Mouse (Mus musculus) cortical plate, adult 2 months (tissue): Measurements from ENCODE around the gene Hebp1. TPM values are rescaled to one million over a fixed set of nuclear protein-coding genes. Genes with fewer than 3 reads are reported as not detected.

Source experiments
- H3K27ac ChIP-seq: fragments of 200-500 bp; 2 replicates; pipeline ENCODE4 v1.5.1; 2012; ENCODE audit warnings: low read length, control low read depth, inconsistent platforms; ENCODE audit not compliant: insufficient read depth
- H3K4me1 ChIP-seq: fragments of 200-500 bp; 2 replicates; pipeline ENCODE4 v1.6.1; 2011; ENCODE audit warnings: low read length; ENCODE audit not compliant: control insufficient read depth, insufficient read depth
- H3K4me3 ChIP-seq: fragments of 200-500 bp; 2 replicates; pipeline ENCODE4 v1.5.1; 2011; ENCODE audit warnings: mild to moderate bottlenecking, low read length, control low read depth; ENCODE audit not compliant: insufficient read depth
- CTCF ChIP-seq: fragments of 200-500 bp; IDR thresholded peaks from 2 replicates; pipeline ENCODE4 v1.5.1; 2011; ENCODE audit warnings: mild to moderate bottlenecking, control low read depth, low read length; ENCODE audit not compliant: insufficient read depth; ENCODE audit errors: extremely low read depth
- POLR2A ChIP-seq: fragments of 200-500 bp; IDR thresholded peaks from 2 replicates; pipeline ENCODE4 v1.6.1; 2011; ENCODE audit warnings: mild to moderate bottlenecking, low read length, control low read depth; ENCODE audit not compliant: insufficient read depth; ENCODE audit errors: extremely low read depth
- polyA plus RNA-seq: library from polyadenylated mRNA; depleted of rRNA; stranded (reverse); fragments of >200 nt; gene quantifications from 2 replicates; pipeline ENCODE4 v1.2.3, GENCODE M21; 2012; rRNA removed

Hebp1 gene
- polyA plus RNA-seq, 1 experiment = 40.2 TPM

GRCm38 (mm10) chr6:135112411-135113113 is 85.3 kb downstream of the Hebp1 start:
- Histone ChIP-seq H3K27ac (no peak overlapping the region), H3K4me1 (no peaks in the 10 kb centered on the region), H3K4me3 (no peak overlapping the region)
- TF ChIP-seq POLR2A = no peak

- Histone ChIP-seq H3K4me1 (no peaks in the 10 kb centered on the region), H3K27ac (no peak overlapping the region), H3K4me3 (no peak overlapping the region)
- TF ChIP-seq POLR2A (no peak), CTCF (no peak)
Observed at GRCm38 (mm10) chr6:135107014-135107413, 90.8 kb downstream of the Hebp1 start.

DNA sequence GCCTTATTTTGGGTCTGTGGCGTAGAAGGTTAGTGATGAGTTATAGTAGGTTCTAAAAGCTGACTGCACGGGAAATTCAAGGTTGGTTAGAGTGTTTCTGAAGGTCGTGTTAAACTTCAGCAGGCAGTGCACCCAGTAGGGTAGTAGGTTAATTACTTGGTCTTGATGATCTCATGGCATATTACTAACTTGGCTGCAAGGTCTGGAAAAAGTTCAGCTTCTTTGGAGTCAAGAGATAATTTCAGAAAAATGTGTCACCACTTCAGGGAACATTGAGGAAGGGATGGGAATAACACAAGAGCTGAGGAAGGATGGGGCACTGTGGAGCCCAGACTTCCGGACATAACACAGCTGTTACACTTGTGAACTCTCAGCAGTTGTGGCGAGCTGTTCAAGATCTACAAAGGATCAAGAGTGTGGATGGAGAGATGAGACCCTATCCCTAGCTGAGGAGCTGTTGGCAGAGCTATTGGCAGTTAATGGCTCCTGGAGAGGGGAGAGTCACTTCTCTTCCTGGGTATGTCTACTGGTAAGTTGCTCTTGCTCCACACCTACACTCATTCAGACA is 95.0 kb downstream of the Hebp1 start:
- H3K27ac ChIP-seq = no peak overlapping the region
- TF ChIP-seq CTCF (no peak), POLR2A (no peak)

DNA sequence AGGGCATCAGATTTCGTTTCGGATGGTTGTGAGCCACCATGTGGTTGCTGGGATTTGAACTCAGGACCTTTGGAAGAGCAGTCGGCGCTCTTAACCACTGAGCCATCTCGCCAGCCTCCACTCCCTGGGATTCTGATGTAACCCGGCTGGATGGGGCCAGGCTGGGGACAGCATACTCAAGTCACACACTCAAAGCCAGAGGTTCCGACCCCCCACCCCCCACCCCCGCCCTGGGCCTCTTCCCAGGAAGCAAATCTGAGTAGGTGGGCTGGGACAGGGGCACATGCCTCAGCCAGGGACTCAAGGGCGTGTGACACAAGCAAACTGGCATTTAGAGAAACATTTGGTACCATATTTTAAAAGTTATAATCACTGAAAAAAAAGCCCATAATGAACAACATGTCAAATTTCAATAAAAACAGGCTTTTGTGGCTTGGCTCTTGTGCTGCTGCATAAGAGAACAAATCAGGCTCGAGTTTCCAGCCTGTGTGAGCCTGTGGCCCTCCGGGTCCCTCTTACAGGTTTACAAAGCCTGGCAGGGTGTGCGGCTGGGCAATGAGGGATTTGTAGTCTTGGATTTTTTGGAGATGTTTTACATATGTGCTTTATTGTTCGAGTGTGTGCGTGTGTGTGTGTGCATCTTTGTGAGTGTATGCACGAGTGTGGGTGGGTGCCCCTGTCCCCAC is 96.9 kb downstream of the Hebp1 start:
- no peak for TF ChIP-seq CTCF
- TF ChIP-seq POLR2A = no peak
- H3K27ac ChIP-seq = no peak overlapping the region
- H3K4me1 ChIP-seq = no peaks in the 10 kb centered on the region
- no peak overlapping the region for H3K4me3 ChIP-seq

More for the DNA sequence above, 95.0 kb downstream of the Hebp1 start:
- H3K4me3 ChIP-seq = no peak overlapping the region
- H3K4me1 ChIP-seq = no peaks in the 10 kb centered on the region

DNA sequence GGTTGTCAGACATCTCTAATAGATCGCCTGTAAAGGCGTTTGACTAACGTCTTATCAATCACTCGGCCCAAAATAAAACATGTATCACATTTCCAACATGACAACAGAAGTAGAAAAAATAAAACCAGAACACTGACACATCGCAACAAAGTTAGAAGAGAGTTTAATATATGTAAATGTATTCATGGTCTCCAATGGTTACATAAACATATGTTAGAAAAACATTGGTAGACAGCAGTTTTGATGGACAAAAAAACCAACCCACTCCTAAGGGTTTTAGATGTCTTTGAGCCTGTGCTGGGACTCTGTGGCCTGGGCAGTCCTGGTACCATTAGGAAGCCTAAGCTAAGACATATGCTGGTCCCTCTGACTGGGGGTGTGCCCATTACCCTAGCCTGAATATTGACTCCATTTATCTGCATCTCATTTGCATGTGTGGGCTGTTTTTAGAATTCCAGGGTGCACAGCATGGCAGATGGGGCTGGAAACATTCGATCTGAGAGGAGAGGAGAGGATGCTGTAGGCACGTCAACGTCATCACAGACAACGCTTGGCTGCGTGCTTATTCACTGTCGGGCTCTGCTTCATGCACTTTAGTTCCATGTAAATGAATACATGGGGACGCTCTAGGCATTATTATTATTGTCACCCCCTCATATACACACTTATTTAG is 104.9 kb downstream of the Hebp1 start:
- H3K4me1 ChIP-seq = no peaks in the 10 kb centered on the region
- TF ChIP-seq POLR2A (no peak), CTCF (no peak)
- no peak overlapping the region for H3K4me3 ChIP-seq
- peak overlapping the region; percentile 69; the same call in 1 of the 2 replicates for H3K27ac ChIP-seq

- TF ChIP-seq CTCF (no peak), POLR2A (no peak)
Observed at GRCm38 (mm10) chr6:135090661-135091060, 107.2 kb downstream of the Hebp1 start.

GRCm38 (mm10) chr6:135089786-135090185 is 108.0 kb downstream of the Hebp1 start:
- no peak overlapping the region for H3K27ac ChIP-seq
- no peak overlapping the region for H3K4me3 ChIP-seq
- TF ChIP-seq POLR2A = no peak
- peak; percentile 39 for TF ChIP-seq CTCF
- no peaks in the 10 kb centered on the region for H3K4me1 ChIP-seq

More at GRCm38 (mm10) chr6:135090661-135091060, 107.2 kb downstream of the Hebp1 start:
- H3K27ac ChIP-seq = no peak overlapping the region
- no peak overlapping the region for H3K4me3 ChIP-seq
- H3K4me1 ChIP-seq = no peaks in the 10 kb centered on the region

DNA sequence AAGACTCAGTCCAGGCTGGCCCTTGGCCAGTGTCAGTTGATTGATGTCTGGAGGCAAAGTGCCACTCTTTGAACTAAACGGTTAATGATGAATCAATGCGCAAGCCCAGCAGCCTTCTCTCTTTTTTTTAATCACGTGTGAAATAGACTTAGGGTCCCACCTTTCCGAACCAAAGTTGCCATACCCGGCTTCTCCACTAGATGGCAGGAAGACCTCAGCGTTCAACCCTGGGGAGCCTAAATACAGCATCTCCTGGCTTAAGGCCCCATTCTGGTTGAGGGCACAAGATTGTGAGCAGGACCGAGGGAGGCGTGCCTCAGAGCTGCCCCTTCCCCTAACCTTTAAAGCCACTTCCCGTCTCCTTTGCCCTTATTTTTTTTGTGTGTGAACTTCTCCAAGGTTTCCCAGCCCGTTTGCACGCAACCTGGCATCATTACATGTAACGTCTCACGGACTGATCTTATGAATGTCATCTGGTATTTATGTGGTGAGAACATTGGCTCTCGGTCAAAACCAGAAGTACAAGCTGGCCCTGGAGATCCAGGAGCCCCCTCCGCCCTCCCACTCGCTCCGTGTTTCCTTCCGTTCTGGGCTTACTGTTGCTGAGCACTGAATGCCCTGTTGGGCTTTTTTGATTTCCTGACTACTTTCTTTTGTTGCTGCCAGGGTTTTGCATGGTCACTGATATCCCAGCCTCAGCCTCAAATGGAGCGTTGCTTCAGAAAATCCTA is 109.9 kb downstream of the Hebp1 start:
- Histone ChIP-seq H3K27ac (no peak overlapping the region), H3K4me1 (no peaks in the 10 kb centered on the region), H3K4me3 (peak overlapping the region; percentile 1; the same call in 1 of the 2 replicates)
- peak; percentile 90 for TF ChIP-seq CTCF
- TF ChIP-seq POLR2A = no peak

Other genes starting within 250 kb of the Hebp1 start
- 2.7 and 2.9 TPM in 2 replicates for gene Apold1, start 216.3 kb downstream of the Hebp1 start, polyA plus RNA-seq
- gene Ddx47, start 186.4 kb downstream of the Hebp1 start, polyA plus RNA-seq = 66.6 and 70.8 TPM in 2 replicates
- 0.09 and 0.13 TPM in 2 replicates for gene Gprc5a, start 132.4 kb downstream of the Hebp1 start, polyA plus RNA-seq
- gene Gprc5d, start 79.7 kb downstream of the Hebp1 start, polyA plus RNA-seq = 0.42 and 0.61 TPM in 2 replicates
- 158 and 167 TPM in 2 replicates for gene Fam234b, start within 50 bp of the Hebp1 start, polyA plus RNA-seq
- gene Gsg1, start 56.3 kb upstream of the Hebp1 start, polyA plus RNA-seq = 0.15 and 0.55 TPM in 2 replicates
- gene Pbp2, start 112.4 kb upstream of the Hebp1 start, polyA plus RNA-seq = 0.85 and 0.96 TPM in 2 replicates
- gene Emp1, start 164.5 kb upstream of the Hebp1 start, polyA plus RNA-seq = 1.7 TPM in 2 replicates